Mouse (Mus musculus): Measurements from ENCODE around the gene 4933407L21Rik.

GRCm38 (mm10) chr1:85921725-85922124, 6.6 kb upstream of the 4933407L21Rik start:
- TF ChIP-seq MYC (IDR thresholded peaks at IDR 0.05; ENCODE audit: low read depth, low read length), result no peak
- TF ChIP-seq ETS1 (conservative IDR thresholded peaks at IDR 0.05; ENCODE audit: low read depth, low read length), result no peak
- no peak for TF ChIP-seq ELF1 (IDR thresholded peaks at IDR 0.05; ENCODE audit: low read depth, low read length)
- no peak for TF ChIP-seq CTCF (conservative IDR thresholded peaks at IDR 0.05 in 1 of 2, IDR thresholded peaks at IDR 0.05 in 1 of 2; ENCODE audit: low read depth in 2 of 2, low read length in 2 of 2)
